Mouse (Mus musculus) kidney, embryonic 14.5 days (tissue): Measurements from ENCODE around the gene Osbpl6. TPM values are rescaled to one million over a fixed set of nuclear protein-coding genes. Genes with fewer than 3 reads are reported as not detected.

Source experiments
- ATAC-seq: fragments of 200-750 bp; cut with Nextera tagmentation; 2 replicates; pipeline ENCODE4 v1.8.0; 2017; ENCODE audit warnings: moderate number of reproducible peaks, mild to moderate bottlenecking, moderate TSS enrichment, moderate library complexity; ENCODE audit not compliant: low FRiP score, low TSS enrichment
- H3K27ac ChIP-seq: fragments of 300-500 bp; sonication (generic); 2 replicates; pipeline ENCODE4 v1.5.1; 2014; ENCODE audit warnings: low read depth, mild to moderate bottlenecking, low read length, moderate library complexity, mixed read lengths
- H3K27me3 ChIP-seq: fragments of 300-500 bp; sonication (generic); 2 replicates; pipeline ENCODE4 v1.6.1; 2014; ENCODE audit warnings: mild to moderate bottlenecking, low read length; ENCODE audit not compliant: control insufficient read depth, insufficient read depth
- H3K36me3 ChIP-seq: fragments of 300-500 bp; sonication (generic); 2 replicates; pipeline ENCODE4 v1.6.1; 2014; ENCODE audit warnings: low read length, mixed read lengths; ENCODE audit not compliant: control insufficient read depth, insufficient read depth
- H3K4me1 ChIP-seq: fragments of 300-500 bp; sonication (generic); 2 replicates; pipeline ENCODE4 v1.6.1; 2014; ENCODE audit warnings: low read length, mixed read lengths; ENCODE audit not compliant: control insufficient read depth, insufficient read depth
- H3K4me2 ChIP-seq: fragments of 300-500 bp; sonication (generic); replicated peaks from 2 replicates; pipeline ENCODE4 v1.6.1; 2014; ENCODE audit warnings: low read depth, mild to moderate bottlenecking, low read length
- H3K4me3 ChIP-seq: fragments of 300-500 bp; sonication (generic); 2 replicates; pipeline ENCODE4 v1.5.1; 2014; ENCODE audit warnings: mild to moderate bottlenecking, low read length
- H3K9ac ChIP-seq: fragments of 300-500 bp; sonication (generic); 2 replicates; pipeline ENCODE4 v1.6.1; 2014; ENCODE audit warnings: low read depth, mild to moderate bottlenecking, low read length, moderate library complexity
- H3K9me3 ChIP-seq: fragments of 300-500 bp; sonication (generic); 2 replicates; pipeline ENCODE4 v1.6.1; 2016; ENCODE audit warnings: low read length; ENCODE audit not compliant: control insufficient read depth
- WGBS: fragments of 180-500 bp; shearing (Covaris S2); extraction: QIAGEN DNeasy Blood & Tissue Kit; methylation state at CpG from one replicate; pipeline ENCODE4 v1.1.7; 2014; 5-methylcytosine and 5-hydroxymethylcytosine counted together
- polyA plus RNA-seq: library from polyadenylated mRNA; unstranded; fragments of >200 nt; fragmentation: Nextera tagmentation; extraction: Ambion mirVana; gene quantifications from 2 replicates; pipeline ENCODE4 v1.2.1, GENCODE M21; 2014

The Osbpl6 gene
- polyA plus RNA-seq, 1 experiment from 2014 or later: 17.5 TPM

DNA sequence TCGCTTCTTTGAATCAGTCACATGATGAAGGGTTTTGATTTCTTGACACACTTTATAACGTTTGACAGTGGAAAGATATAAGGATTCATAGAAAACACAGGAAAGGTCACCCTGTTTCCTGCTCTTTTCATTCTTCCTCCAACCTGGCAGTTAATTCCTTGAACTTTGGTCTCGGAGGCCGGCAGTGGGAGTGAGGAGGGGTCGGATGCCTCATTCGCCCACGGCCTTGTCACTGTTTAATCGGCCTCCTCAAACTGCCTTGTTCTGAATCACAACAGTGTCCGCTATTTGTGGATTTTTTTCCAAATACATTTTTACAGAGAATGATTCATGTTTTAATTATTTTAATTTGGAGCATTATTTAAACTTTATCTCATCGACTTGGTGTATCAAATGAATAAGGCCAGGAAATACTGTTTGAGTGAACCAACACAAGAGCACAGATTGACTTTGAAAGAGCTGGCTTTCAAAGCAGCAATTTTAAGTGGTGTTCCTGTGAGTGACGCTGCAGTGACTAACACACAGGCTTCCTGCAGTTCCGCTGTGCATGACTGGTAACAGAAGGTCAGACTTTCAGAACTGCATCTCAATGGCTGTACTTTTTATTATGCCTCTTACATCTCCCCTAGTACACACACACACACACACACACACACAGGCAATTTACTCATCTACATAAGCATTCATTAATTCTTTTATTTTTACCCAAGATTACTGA, 98.0 kb downstream of the Osbpl6 start:
- Histone ChIP-seq H3K27ac (peak overlapping the region; percentile 17; the same call in 1 of the 2 replicates), H3K36me3 (no peaks in the 10 kb centered on the region), H3K4me2 (no peak overlapping the region; the same call in 1 of the 2 replicates), H3K9ac (no peak overlapping the region), H3K4me3 (no peak overlapping the region), H3K9me3 (peaks cover 4% of the 10 kb centered on the region; the same call in 1 of the 2 replicates), H3K4me1 (peaks cover 6% of the 10 kb centered on the region; the same call in 1 of the 2 replicates), H3K27me3 (no peaks in the 10 kb centered on the region)
- WGBS: 21% methylated on average over 12 of the region's 12 CpGs
- no peak for ATAC-seq

DNA sequence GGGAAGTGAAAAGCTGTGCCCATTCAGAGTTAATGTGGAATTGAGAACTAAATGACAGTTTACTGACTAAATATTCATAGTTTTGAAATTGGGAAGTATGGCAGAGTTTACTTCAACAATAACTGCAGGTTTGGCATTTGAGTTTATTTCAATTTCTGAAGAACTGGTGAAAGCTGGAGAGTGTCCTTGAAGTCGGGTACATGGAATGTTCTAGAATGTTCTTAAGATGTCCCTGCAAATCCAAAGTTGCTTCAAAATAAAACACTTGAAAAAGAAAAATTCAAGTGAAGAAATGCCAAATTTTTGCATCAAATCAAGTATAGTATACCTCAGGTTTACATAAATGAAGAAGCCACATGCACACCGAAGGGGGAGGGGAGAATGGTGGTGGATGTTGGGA, 98.7 kb downstream of the Osbpl6 start:
- H3K27me3 ChIP-seq: no peaks in the 10 kb centered on the region

DNA sequence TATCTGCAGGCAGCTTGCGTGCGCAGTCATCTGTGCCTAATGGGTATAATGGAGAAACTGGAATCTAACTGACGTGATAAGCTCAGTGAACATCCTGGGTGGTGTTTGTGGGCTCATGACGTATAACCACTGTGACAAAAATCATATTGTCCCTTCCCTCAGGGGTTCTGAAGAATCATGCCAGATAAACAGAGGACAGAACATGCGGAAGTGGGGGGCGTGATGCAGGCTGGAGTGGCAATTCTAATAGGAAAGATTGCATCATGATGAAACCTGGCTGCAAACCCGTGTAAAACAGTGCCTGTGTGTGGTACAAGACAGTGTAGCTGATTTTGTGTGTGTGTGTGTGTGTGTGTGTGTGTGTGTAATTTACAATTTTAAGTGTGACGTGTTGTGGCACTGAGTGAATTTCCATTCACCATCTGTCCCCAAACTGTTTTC, 105.0 kb downstream of the Osbpl6 start:
- H3K27me3 ChIP-seq: no peaks in the 10 kb centered on the region
- no peak overlapping the region for H3K4me3 ChIP-seq
- H3K9me3 ChIP-seq: peaks cover 4% of the 10 kb centered on the region; the same call in 1 of the 2 replicates
- H3K4me2 ChIP-seq: no peak overlapping the region
- H3K27ac ChIP-seq: no peak overlapping the region
- no peak overlapping the region for H3K9ac ChIP-seq
- ATAC-seq: no peak
- WGBS: 89% methylated on average over 8 of the region's 8 CpGs
- no peaks in the 10 kb centered on the region for H3K36me3 ChIP-seq
- H3K4me1 ChIP-seq: no peaks in the 10 kb centered on the region

More for the DNA sequence above, 98.7 kb downstream of the Osbpl6 start:
- H3K4me2 ChIP-seq: no peak overlapping the region
- no peak for ATAC-seq
- no peaks in the 10 kb centered on the region for H3K36me3 ChIP-seq
- H3K9ac ChIP-seq: no peak overlapping the region
- no peak overlapping the region for H3K4me3 ChIP-seq
- H3K4me1 ChIP-seq: peaks cover 6% of the 10 kb centered on the region; the same call in 1 of the 2 replicates
- peaks cover 4% of the 10 kb centered on the region; the same call in 1 of the 2 replicates for H3K9me3 ChIP-seq
- 87% methylated on average over 2 of the region's 2 CpGs for WGBS
- H3K27ac ChIP-seq: no peak overlapping the region

DNA sequence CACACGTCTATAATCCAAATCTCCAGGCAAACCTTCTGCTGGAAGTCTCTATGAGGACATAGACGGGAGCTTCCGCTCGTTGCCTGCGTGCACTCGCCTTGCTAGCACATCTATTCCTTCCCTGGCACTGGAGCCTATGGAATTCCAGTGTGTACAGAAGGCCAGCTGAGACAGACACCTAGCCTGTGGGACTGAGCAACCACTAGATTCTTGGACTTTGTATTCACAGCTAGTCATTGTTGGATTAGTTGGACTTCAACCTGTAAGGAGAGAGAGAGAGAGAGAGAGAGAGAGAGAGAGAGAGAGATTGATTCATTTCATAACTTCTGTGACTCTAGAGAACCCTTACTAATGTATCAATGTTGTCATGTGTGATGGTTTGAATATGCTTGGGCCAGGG, 105.8 kb downstream of the Osbpl6 start:
- Histone ChIP-seq H3K4me2 (no peak overlapping the region), H3K9ac (no peak overlapping the region), H3K4me1 (no peaks in the 10 kb centered on the region), H3K9me3 (peaks cover 4% of the 10 kb centered on the region; the same call in 1 of the 2 replicates), H3K27ac (no peak overlapping the region), H3K4me3 (no peak overlapping the region), H3K36me3 (no peaks in the 10 kb centered on the region), H3K27me3 (no peaks in the 10 kb centered on the region)
- ATAC-seq: no peak
- WGBS: 74% methylated on average over 6 of the region's 6 CpGs

DNA sequence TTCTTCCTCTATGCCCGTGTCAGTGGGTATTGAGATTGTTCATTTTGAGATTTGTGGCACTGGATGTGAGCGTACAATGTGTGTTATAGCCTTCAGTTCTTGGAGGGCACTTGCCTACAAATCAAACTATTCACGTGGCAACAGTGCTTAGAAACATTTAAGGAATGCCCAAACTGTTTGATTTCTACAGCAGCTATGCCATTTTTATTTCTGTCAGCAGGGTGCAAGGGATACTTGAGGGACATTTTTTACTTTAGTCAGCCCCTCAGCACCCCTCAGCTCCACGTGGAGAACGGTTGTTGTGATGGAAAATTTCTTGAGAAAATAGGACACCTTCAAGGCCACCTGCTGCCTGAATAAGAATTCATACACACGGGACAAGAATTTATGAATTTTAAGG, 106.6 kb downstream of the Osbpl6 start:
- no peaks in the 10 kb centered on the region for H3K36me3 ChIP-seq
- no peaks in the 10 kb centered on the region for H3K4me1 ChIP-seq
- H3K27ac ChIP-seq: no peak overlapping the region
- peaks cover 1% of the 10 kb centered on the region; the same call in 1 of the 2 replicates for H3K9me3 ChIP-seq
- no peak overlapping the region for H3K4me2 ChIP-seq
- H3K27me3 ChIP-seq: no peaks in the 10 kb centered on the region
- 73% methylated on average over 6 of the region's 6 CpGs for WGBS
- no peak overlapping the region for H3K4me3 ChIP-seq
- H3K9ac ChIP-seq: no peak overlapping the region
- no peak for ATAC-seq

DNA sequence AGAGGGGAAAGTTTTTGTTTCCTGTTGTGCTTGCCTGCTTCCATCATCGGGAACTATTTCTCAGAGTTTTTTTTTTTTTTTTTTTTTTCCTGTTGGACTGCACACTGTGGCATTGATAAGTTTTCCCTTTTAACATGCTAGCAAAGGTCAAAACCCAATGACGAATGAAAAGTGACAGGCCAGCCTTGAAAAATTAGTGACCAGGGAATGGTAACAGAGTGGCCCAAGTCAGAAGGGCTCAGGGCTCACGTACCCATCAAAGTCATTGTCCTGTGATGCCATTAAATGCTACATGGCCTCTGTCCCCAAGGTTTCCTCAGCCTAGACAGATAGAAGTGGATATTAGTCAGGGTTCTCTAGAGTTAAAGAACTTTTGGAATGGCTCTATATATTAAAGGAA, 107.0 kb downstream of the Osbpl6 start:
- ATAC-seq: no peak
- no peak overlapping the region for H3K4me2 ChIP-seq
- no peaks in the 10 kb centered on the region for H3K4me1 ChIP-seq
- no peaks in the 10 kb centered on the region for H3K9me3 ChIP-seq
- no peak overlapping the region for H3K4me3 ChIP-seq
- WGBS: 55% methylated on average over 3 of the region's 3 CpGs
- no peaks in the 10 kb centered on the region for H3K27me3 ChIP-seq
- H3K27ac ChIP-seq: no peak overlapping the region
- H3K36me3 ChIP-seq: no peaks in the 10 kb centered on the region
- no peak overlapping the region for H3K9ac ChIP-seq

DNA sequence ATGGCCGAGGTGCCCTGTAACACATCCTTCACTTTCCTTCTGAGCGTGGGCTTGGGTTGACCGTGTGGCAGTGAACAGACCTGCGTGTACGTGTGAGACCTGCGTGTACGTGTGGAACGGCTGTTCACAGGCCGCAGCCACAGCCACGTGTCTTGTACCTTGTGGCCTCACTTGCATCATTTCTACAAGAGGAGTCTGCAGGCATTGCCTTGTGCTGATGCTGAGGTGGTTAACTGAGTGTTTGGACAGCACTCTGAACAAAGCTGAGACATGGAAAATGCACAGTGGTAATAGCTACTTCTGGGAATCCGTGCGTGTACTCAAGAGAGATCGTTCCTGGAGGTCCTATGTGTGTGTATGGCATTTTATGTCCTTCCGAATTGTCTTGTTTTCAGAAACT, 111.2 kb downstream of the Osbpl6 start:
- Histone ChIP-seq H3K9ac (no peak overlapping the region), H3K36me3 (no peaks in the 10 kb centered on the region), H3K4me2 (no peak overlapping the region), H3K9me3 (no peaks in the 10 kb centered on the region), H3K27ac (no peak overlapping the region), H3K4me3 (no peak overlapping the region), H3K27me3 (no peaks in the 10 kb centered on the region), H3K4me1 (no peaks in the 10 kb centered on the region)
- no peak for ATAC-seq
- 90% methylated on average over 14 of the region's 14 CpGs for WGBS

DNA sequence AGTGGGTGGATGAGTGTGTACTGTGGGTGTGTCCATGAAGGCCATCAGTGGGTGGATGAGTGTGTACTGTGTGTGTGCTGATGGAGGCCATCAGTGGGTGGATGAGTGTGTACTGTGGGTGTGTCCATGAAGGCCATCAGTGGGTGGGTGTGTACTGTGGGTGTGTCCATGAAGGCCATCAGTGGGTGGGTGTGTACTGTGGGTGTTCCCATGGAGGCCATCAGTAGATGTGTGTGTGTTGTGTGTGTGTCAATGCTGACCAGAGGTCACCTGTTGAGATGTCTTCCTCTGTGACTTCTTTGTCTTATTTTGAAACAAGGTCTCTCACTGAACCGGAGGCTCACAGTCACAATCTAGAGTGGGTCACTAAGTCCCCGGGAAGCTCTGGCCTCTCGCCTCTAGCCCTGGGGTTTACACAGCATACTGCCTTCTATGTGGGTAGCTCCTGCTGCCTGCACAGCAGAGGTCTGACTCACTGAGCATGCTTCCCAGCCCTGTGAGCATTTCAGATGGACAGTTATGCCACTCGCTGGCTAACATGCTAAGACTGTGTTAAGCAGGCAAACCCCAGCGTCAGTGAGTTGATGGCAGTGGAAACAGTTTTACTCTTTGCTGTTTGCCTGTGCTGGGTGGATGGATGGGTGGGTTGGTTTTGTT, 112.2 kb downstream of the Osbpl6 start:
- H3K9ac ChIP-seq: no peak overlapping the region
- no peaks in the 10 kb centered on the region for H3K4me1 ChIP-seq
- H3K27ac ChIP-seq: no peak overlapping the region
- no peak overlapping the region for H3K4me2 ChIP-seq
- 86% methylated on average over 5 of the region's 5 CpGs for WGBS
- H3K4me3 ChIP-seq: no peak overlapping the region
- H3K9me3 ChIP-seq: no peaks in the 10 kb centered on the region
- no peak for ATAC-seq
- no peaks in the 10 kb centered on the region for H3K27me3 ChIP-seq
- no peaks in the 10 kb centered on the region for H3K36me3 ChIP-seq

DNA sequence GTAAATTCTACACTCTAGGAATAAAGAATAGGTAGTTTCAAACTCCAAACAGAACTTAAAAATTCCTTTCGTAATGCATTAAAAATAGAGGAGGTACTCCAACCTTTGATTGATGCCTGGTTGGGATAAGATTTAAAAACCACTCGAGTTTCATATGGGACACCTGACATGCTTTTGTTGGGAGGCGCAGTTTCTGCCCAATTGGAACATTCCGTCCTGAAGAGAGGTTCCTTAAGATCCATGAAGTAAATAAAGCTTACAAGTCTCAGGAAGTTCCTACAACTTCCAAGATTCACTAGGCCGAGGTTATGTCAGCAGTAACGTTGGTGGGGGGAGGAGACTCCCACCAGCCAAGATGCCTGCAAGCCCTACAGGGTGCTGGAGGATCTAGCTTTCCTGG, 115.3 kb downstream of the Osbpl6 start:
- Histone ChIP-seq H3K4me3 (no peak overlapping the region), H3K4me2 (no peak overlapping the region), H3K36me3 (no peaks in the 10 kb centered on the region), H3K9ac (no peak overlapping the region), H3K27me3 (no peaks in the 10 kb centered on the region), H3K27ac (no peak overlapping the region), H3K4me1 (no peaks in the 10 kb centered on the region), H3K9me3 (no peaks in the 10 kb centered on the region)
- ATAC-seq: no peak
- WGBS: 64% methylated on average over 6 of the region's 6 CpGs
